Mouse (Mus musculus) cortical plate, adult 2 months (tissue): ENCODE data around the gene Adcy7.

Experiments
- CTCF ChIP-seq: fragments of 200-500 bp; IDR thresholded peaks from 2 replicates; pipeline ENCODE4 v1.5.1; 2011; ENCODE audit warnings: mild to moderate bottlenecking, control low read depth, low read length; ENCODE audit not compliant: insufficient read depth; ENCODE audit errors: extremely low read depth
- POLR2A ChIP-seq: fragments of 200-500 bp; IDR thresholded peaks from 2 replicates; pipeline ENCODE4 v1.6.1; 2011; ENCODE audit warnings: mild to moderate bottlenecking, low read length, control low read depth; ENCODE audit not compliant: insufficient read depth; ENCODE audit errors: extremely low read depth

DNA sequence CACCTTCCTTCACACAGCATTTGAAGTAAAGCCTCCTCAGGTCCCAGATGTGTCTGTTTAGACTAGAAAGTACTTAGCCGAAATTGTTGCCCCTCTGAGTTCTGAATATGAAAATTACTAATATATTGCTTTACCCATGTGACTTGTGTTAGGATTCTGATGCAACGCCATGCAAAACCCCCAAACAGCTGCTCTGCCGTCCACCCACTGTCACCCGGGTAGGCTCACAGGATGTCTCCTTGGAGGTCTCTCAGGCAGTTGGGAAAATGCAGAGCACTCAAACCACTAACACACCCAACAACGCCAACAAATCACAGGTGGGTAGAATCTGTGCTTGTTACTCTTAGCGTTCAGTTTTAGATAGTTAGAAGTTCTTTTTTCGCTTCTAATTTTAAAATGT, 17.2 kb upstream of the Adcy7 start:
- TF ChIP-seq CTCF = no peak
- TF ChIP-seq POLR2A = no peak
